Mouse (Mus musculus) kidney, postnatal 0 days (tissue): ENCODE data around the gene Ercc2. TPM values are rescaled to one million over a fixed set of nuclear protein-coding genes. Genes with fewer than 3 reads are reported as not detected.

Source experiments
- ATAC-seq: fragments of 200-750 bp; cut with Nextera tagmentation; replicated peaks from 2 replicates; pipeline ENCODE4 v1.8.0; 2017; ENCODE audit warnings: low read depth, moderate number of reproducible peaks, moderate TSS enrichment, moderate library complexity; ENCODE audit not compliant: low FRiP score
- DNase-seq: peaks from one replicate; pipeline ENCODE4 v3.0.0-alpha.2; 2016; ENCODE audit warnings: low spot score
- H3K27ac ChIP-seq: fragments of 300-500 bp; sonication (generic); 2 replicates; pipeline ENCODE4 v1.5.1; 2014; ENCODE audit warnings: mild to moderate bottlenecking
- H3K27me3 ChIP-seq: fragments of 300-500 bp; sonication (generic); 2 replicates; pipeline ENCODE4 v1.6.1; 2014; ENCODE audit warnings: low read length, mixed read lengths; ENCODE audit not compliant: insufficient read depth
- H3K36me3 ChIP-seq: fragments of 300-500 bp; sonication (generic); 2 replicates; pipeline ENCODE4 v1.6.1; 2014; ENCODE audit warnings: low read length, mixed read lengths; ENCODE audit not compliant: insufficient read depth
- H3K4me1 ChIP-seq: fragments of 300-500 bp; sonication (generic); replicated peaks from 2 replicates; pipeline ENCODE4 v1.6.1; 2014; ENCODE audit warnings: antibody characterized with exemption, low read length, mixed read lengths; ENCODE audit not compliant: insufficient read depth
- H3K4me2 ChIP-seq: fragments of 300-500 bp; sonication (generic); 2 replicates; pipeline ENCODE4 v1.6.1; 2014; ENCODE audit warnings: mild to moderate bottlenecking, low read length, moderate library complexity, mixed read lengths
- H3K4me3 ChIP-seq: fragments of 300-500 bp; sonication (generic); replicated peaks from 2 replicates; pipeline ENCODE4 v1.5.1; 2014; ENCODE audit warnings: low read depth, low read length
- H3K9ac ChIP-seq: fragments of 300-500 bp; sonication (generic); 2 replicates; pipeline ENCODE4 v1.6.1; 2014; ENCODE audit warnings: low read depth, low read length
- H3K9me3 ChIP-seq: fragments of 300-500 bp; sonication (generic); replicated peaks from 2 replicates; pipeline ENCODE4 v1.6.1; 2016; ENCODE audit warnings: low read length, inconsistent platforms, mixed read lengths
- CTCF ChIP-seq: IDR thresholded peaks from 2 replicates; pipeline ENCODE4 v1.5.1; 2016; ENCODE audit warnings: antibody characterized with exemption, low read depth, mild to moderate bottlenecking, moderate library complexity
- WGBS: fragments of 180-500 bp; shearing (Covaris S2); extraction: QIAGEN DNeasy Blood & Tissue Kit; methylation state at CpG from one replicate; pipeline ENCODE4 v1.1.7; 2014; 5-methylcytosine and 5-hydroxymethylcytosine counted together
- polyA plus RNA-seq: library from polyadenylated mRNA; unstranded; fragments of >200 nt; fragmentation: Nextera tagmentation; extraction: Ambion mirVana; gene quantifications from 2 replicates; pipeline ENCODE4 v1.2.1, GENCODE M21; 2015

Gene Ercc2
- polyA plus RNA-seq, 1 experiment from 2014 or later: 11.5 TPM

- H3K9ac ChIP-seq: no peak overlapping the region
- WGBS: 73% methylated on average over 8 of the region's 8 CpGs
- H3K36me3 ChIP-seq: peaks cover 78% of the 10 kb centered on the region
- H3K9me3 ChIP-seq: no peaks in the 10 kb centered on the region
- no peaks in the 10 kb centered on the region for H3K27me3 ChIP-seq
- H3K4me2 ChIP-seq: no peak overlapping the region
- DNase-seq: no peak
- no peak overlapping the region for H3K27ac ChIP-seq
- H3K4me3 ChIP-seq: no peak overlapping the region
- no peak for TF ChIP-seq CTCF
- ATAC-seq: no peak
- H3K4me1 ChIP-seq: no peaks in the 10 kb centered on the region
Measured at GRCm38 (mm10) chr7:19429726-19430125, 47.9 kb downstream of the Ercc2 start.

GRCm38 (mm10) chr7:19430402-19430801 is 48.6 kb downstream of the Ercc2 start:
- Histone ChIP-seq H3K4me2 (no peak overlapping the region), H3K4me3 (no peak overlapping the region), H3K4me1 (no peaks in the 10 kb centered on the region), H3K36me3 (peaks cover 77% of the 10 kb centered on the region), H3K27me3 (no peaks in the 10 kb centered on the region), H3K27ac (no peak overlapping the region), H3K9me3 (no peaks in the 10 kb centered on the region), H3K9ac (no peak overlapping the region)
- 90% methylated on average over 6 of the region's 6 CpGs for WGBS
- no peak for ATAC-seq
- TF ChIP-seq CTCF: no peak
- no peak for DNase-seq

- Histone ChIP-seq H3K27me3 (no peaks in the 10 kb centered on the region), H3K4me1 (no peaks in the 10 kb centered on the region), H3K4me3 (no peak overlapping the region), H3K27ac (no peak overlapping the region), H3K9me3 (no peaks in the 10 kb centered on the region), H3K36me3 (peaks cover 81% of the 10 kb centered on the region), H3K4me2 (no peak overlapping the region), H3K9ac (no peak overlapping the region)
- peak; percentile 34; the same call in 1 of the 2 replicates for TF ChIP-seq CTCF
- DNase-seq (no peak), ATAC-seq (no peak)
- WGBS: 95% methylated on average over 2 of the region's 2 CpGs
Measured at GRCm38 (mm10) chr7:19432475-19432874, 50.7 kb downstream of the Ercc2 start.

- no peak overlapping the region for H3K4me2 ChIP-seq
- ATAC-seq: no peak
- H3K36me3 ChIP-seq: peaks cover 62% of the 10 kb centered on the region
- no peak overlapping the region for H3K9ac ChIP-seq
- H3K4me1 ChIP-seq: no peaks in the 10 kb centered on the region
- WGBS: 100% methylated on average over 2 of the region's 2 CpGs
- no peaks in the 10 kb centered on the region for H3K27me3 ChIP-seq
- no peak for TF ChIP-seq CTCF
- H3K9me3 ChIP-seq: no peaks in the 10 kb centered on the region
- no peak overlapping the region for H3K4me3 ChIP-seq
- no peak overlapping the region for H3K27ac ChIP-seq
- no peak for DNase-seq
Measured at GRCm38 (mm10) chr7:19436276-19436675, 54.5 kb downstream of the Ercc2 start.

- no peaks in the 10 kb centered on the region for H3K9me3 ChIP-seq
- H3K27me3 ChIP-seq: no peaks in the 10 kb centered on the region
- no peak overlapping the region for H3K4me2 ChIP-seq
- peaks cover 54% of the 10 kb centered on the region for H3K36me3 ChIP-seq
- no peak overlapping the region for H3K27ac ChIP-seq
- DNase-seq: no peak
- H3K4me3 ChIP-seq: no peak overlapping the region
- no peaks in the 10 kb centered on the region for H3K4me1 ChIP-seq
- WGBS: 85% methylated on average over 8 of the region's 9 CpGs
- no peak for ATAC-seq
- H3K9ac ChIP-seq: no peak overlapping the region
- TF ChIP-seq CTCF: no peak
Measured at GRCm38 (mm10) chr7:19437048-19437447, 55.2 kb downstream of the Ercc2 start.

- Histone ChIP-seq H3K27me3 (no peaks in the 10 kb centered on the region), H3K27ac (no peak overlapping the region), H3K4me2 (no peak overlapping the region), H3K4me1 (no peaks in the 10 kb centered on the region), H3K36me3 (peaks cover 37% of the 10 kb centered on the region), H3K9ac (0 out of 2 replicates have a peak overlapping the region, but pooled peaks have one; percentile 19), H3K4me3 (no peak overlapping the region), H3K9me3 (no peaks in the 10 kb centered on the region)
- 74% methylated on average over 9 of the region's 9 CpGs for WGBS
- DNase-seq (no peak), ATAC-seq (no peak)
- TF ChIP-seq CTCF: no peak
Measured at GRCm38 (mm10) chr7:19441448-19442091, 59.8 kb downstream of the Ercc2 start.

GRCm38 (mm10) chr7:19443344-19443743 is 61.5 kb downstream of the Ercc2 start:
- peak; percentile 94 for TF ChIP-seq CTCF
- H3K27ac ChIP-seq: no peak overlapping the region
- peaks cover 31% of the 10 kb centered on the region for H3K36me3 ChIP-seq
- no peaks in the 10 kb centered on the region for H3K4me1 ChIP-seq
- no peak overlapping the region for H3K4me2 ChIP-seq
- ATAC-seq (peak; percentile 76), DNase-seq (peak; percentile 89)
- WGBS: 35% methylated on average over 3 of the region's 3 CpGs
- no peaks in the 10 kb centered on the region for H3K9me3 ChIP-seq
- H3K27me3 ChIP-seq: no peaks in the 10 kb centered on the region
- no peak overlapping the region for H3K4me3 ChIP-seq
- H3K9ac ChIP-seq: no peak overlapping the region
